Mouse (Mus musculus): Measurements from ENCODE around the gene Thrsp.
"Not testable (repeated sequence)": the region's sequence is repeated elsewhere in the genome, so short reads cannot be mapped to it uniquely, and the experiment has no call there.

The Thrsp gene

DNA sequence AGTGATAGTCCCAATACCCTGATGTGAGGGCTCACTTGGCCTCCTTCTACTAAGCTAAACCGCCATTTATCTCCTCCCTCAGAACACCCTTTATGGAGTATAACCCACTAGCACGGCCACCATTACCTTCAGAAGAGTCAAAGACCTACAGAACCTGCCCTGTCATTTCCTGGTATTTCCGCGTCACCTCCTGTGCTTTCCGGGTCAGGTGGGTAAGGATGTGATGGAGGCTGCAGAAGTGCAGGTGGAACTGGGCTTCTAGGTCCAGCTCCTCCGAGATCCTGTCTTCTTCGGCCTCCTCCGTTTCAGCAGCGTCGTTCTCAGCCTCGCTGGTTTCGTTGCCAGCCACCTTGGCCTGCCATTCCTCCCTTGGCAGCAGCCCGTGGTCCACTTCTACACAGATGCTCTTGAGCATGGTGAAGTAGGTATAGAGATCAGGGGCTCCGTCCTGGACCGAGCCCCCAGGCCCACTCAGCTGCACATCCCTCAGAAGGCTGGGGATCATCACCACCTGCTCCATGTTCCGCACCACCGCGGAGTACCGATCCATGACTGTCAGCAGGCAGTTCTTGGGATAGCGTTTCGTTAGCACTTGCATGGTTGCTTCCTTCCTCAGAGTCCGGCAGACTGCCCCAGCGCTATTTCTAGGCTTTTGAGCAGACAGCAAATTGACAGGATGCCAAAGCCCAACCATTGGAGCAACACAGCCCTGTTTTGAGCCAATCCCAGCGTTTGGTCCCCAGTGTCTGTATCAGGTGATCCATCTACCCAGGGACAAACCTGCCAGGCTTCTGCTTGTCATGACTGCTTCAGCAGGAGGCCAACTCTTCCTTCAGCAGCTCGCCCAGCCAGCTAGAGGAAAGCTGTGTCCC is at the start of gene Thrsp:
Gene Thrsp (minus strand): TSS at position 825 of the 872 bp plus-strand sequence.
- peak; percentile 85 to 88 for DNase-seq

- no peak for DNase-seq
These were observed 38.0 kb upstream of the Thrsp start for GRCm38 (mm10) chr7:97455577-97455976.

DNA sequence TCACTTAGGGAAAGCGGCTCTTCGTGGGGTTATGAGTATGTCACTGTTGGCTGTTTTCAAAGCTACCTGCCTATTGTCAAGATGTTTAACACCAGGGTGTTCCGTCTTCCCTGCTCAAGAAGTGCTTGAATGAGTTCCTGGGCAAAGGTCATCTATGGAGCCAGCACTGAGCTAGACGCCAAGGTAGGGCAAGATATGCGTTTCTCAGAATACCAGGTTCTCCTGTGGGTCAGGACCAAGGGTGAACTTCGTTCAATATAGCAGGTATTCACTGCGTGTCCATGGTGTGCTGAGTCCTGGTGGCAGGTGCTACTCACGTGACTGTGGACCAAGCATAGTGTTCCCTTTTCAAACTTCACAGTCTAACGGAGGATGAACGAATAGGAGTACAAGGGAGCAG is 37.3 kb upstream of the Thrsp start:
- peak in 1 of 2 experiments; percentile 35 for DNase-seq

DNA sequence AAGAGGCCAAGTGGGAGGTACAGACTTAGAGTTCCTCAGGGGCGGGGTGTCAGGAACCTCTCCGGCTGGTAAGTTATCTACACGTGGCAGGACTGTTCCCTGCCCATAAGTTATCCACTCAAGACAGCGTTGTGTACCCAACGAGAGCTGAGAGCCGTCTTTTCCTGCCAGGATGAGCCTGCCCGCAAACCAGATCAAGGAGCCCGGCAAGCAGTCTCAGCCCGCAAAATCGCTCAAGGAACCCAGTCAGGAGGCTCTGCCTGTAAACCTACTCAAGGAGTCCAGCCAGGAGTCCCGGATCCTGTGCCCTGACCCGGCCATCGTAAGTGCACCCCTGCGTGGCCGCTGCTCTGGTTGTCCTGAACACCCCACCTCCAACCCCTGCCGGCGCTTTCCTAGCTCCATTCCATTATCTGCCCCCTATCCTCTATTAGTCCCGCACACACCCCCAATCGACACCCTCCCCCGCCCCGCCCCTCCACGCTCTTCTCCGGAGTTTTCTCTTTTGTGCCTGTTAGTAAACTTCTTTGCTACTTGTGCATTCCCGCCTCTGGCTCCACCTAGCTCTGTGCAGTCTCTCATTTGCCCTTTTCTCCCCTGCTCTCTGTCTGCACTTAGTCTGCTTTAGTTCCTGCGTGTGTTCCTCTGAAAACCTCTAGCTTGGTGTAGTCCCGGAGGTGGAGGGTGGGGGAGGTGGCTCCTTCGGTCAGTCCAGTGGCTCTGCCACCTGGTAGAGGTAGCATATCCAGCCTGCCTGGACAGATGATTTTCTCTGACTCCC is 35.8 kb upstream of the Thrsp start:
- DNase-seq = peak; percentile 18 to 40

DNA sequence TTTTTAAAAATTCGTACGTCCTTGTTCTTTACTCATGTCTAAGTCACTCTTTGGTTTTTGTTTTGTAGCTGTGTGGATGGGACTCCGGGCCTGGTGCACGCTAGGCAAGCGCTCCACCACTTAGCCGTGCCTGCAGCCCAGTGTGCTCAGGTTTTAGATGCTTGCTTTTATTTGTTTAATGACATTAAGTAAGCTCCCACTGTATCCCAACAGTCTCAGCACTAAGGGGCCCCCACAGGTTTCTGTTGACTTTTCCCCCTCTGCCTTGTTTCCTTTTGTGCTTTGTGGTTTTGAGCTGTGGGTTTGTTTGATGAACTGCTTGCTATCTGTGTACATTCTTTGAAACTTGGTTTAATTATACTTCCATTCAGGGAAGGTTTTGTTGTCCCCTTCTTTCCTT is 34.7 kb upstream of the Thrsp start:
- DNase-seq = no peak

GRCm38 (mm10) chr7:97451023-97451422 is 33.5 kb upstream of the Thrsp start, which contains the start of gene Kctd14:
TSS of gene Kctd14 (plus strand) at chr7:97451323.
- not testable (repeated sequence) for DNase-seq

DNA sequence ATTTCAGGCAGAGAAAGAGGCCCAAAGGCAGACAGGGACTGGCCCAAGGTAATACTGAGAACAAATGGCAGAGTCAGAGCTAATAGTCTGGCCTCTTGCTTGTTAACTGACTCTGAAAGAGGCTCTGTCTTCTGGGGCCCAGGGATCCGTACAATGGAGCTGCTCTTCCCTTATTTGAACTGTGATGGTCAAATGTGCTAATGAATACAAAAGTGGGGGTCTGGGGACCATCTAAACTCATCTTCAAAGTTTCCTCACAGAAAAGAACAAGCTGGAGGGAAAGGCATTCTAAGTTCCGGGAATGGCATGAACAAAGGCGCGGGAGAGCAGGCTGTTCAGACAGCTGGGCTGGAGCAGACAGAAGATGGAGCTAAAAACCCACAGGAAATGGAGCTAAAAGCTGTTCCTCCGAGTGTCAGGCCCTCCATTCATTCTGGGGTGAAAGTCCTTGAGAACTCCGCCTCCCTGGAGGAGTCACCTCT is 29.6 kb upstream of the Thrsp start:
- peak; percentile 26 to 48 for DNase-seq

DNA sequence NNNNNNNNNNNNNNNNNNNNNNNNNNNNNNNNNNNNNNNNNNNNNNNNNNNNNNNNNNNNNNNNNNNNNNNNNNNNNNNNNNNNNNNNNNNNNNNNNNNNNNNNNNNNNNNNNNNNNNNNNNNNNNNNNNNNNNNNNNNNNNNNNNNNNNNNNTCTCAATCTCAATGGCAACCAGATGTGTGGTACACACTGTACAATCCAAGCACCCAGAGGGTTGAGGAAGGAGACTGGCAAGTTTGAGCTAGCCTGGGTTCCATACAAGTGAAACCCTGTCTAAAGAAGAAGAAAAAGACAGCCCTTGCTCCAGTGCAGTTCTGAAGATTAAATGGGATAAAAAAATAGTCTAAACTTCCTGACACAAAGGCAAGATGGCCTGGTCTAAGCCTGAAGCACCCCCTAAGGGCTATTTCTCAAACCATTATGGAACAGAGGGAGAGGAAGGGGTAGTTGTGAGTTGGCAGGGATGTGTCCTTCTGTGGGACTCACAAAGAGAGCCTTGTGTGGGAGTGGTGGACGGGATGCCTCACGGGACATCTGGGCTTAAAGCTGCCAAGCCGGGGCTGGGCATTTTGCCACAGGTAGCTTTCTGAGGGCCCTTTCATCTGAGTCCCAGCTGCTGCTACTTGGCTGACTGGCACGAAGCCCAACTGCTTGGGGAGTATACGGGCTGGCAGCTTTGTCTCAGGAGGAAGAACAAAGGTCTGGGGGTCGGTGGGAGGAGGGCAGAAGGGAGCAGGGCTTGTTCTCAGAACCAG is 28.8 kb upstream of the Thrsp start:
- peak; percentile 81 to 86 for DNase-seq

- no peak for DNase-seq
These were observed 21.5 kb upstream of the Thrsp start for GRCm38 (mm10) chr7:97438986-97439385.

- DNase-seq = no peak
These were observed 17.0 kb upstream of the Thrsp start for GRCm38 (mm10) chr7:97434517-97434916.

DNA sequence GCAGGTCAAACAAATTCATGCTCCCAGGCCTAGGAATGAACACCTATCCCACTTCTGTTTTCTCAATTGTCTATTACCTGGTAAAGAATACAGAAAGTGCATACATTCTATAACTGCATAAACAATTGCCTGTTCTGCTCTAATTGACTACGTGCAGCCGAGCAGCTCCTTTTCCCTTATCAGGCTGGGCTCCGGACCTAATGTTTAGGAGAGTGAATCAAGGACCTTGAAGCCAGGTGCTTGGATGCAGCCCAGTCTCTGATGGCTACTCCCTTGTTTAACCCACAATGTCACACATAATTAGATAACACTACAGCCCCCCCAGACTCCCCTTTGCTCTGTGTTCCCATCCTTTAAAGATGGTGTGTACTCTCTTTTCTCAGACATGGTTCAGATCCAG is 16.0 kb upstream of the Thrsp start:
- DNase-seq = not testable (repeated sequence)

DNA sequence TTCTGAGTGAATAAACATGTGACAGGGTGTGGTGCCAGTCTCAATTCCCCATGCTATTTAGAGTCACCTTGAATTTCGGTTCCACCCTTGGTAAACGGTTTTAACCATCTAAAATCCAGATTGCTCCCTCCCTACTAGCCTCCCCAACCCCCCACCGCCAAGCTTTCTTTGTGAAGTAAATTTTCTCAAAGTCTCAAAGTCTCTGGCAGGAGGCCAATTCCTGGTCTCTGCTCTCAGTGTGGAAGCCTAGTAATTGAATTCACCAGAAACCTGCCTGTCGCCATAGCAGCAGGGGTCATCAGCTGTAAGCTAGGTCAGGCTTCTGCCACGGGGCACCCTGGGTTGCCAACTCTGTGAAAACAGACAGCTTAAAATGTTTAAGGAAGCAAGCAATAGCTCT is 12.2 kb upstream of the Thrsp start:
- peak; percentile 35 to 55 for DNase-seq

- DNase-seq = no peak
These were observed 10.4 kb upstream of the Thrsp start for GRCm38 (mm10) chr7:97427778-97428420.

- no peak for DNase-seq
These were observed 9.8 kb upstream of the Thrsp start for GRCm38 (mm10) chr7:97427296-97427695.

- DNase-seq = no peak
These were observed 9.0 kb upstream of the Thrsp start for GRCm38 (mm10) chr7:97426566-97426965.

GRCm38 (mm10) chr7:97424621-97425245 is 7.2 kb upstream of the Thrsp start:
- peak; percentile 72 to 91 for DNase-seq

GRCm38 (mm10) chr7:97423754-97424153 is 6.2 kb upstream of the Thrsp start:
- peak; percentile 66 to 67 for DNase-seq

DNA sequence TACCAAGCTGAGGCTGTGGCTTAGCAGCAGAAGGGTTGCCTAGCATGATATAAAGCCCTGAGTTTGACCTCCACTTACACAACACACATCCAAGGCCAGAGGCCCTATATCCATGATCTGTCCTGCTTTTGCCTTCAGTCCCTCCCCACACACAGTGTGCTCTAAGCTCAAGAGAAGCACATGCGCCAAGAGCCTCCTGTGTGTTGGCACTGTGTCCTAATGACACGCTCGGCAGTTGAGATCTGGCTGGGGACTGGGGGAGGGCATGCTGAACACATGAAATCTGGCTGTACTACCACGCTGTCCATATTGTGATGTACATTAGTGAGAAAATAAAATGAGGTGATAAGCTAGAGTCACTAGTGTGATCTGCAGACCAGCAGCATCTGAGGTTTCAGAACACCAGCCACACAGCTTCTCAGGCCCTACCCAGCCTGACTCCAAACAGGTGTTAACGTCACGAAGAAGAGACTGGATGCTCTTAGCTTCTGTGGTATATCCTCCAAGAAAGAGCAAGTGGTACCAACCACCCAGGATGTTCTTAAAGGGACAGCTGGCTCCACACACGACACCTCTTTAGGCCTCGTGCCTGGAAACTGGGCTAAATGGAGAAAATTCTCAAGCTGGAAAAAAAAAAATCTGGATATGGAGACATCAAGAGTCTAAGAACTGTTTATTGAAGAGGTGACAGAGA is 3.6 kb upstream of the Thrsp start:
- DNase-seq = no peak

DNA sequence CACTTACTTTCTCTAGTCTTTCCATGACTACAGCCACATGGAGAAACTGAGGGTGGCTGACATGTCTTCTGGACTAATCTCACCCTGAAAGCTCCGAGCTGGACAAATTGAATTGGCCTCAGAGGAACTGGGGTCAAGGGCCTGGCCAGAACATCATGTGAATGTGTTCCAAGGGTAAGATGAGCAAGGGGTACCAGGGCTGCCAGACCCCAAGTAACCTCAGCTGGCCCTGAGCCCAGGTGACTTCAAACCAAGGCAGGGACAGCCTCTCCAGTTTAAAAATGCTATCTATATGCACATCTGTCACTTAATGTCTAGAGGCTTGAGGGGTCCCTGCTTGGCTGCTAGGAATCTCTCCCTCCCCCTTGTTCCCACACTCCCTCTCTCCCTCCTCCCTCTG is 2.9 kb upstream of the Thrsp start:
- no peak for DNase-seq

DNA sequence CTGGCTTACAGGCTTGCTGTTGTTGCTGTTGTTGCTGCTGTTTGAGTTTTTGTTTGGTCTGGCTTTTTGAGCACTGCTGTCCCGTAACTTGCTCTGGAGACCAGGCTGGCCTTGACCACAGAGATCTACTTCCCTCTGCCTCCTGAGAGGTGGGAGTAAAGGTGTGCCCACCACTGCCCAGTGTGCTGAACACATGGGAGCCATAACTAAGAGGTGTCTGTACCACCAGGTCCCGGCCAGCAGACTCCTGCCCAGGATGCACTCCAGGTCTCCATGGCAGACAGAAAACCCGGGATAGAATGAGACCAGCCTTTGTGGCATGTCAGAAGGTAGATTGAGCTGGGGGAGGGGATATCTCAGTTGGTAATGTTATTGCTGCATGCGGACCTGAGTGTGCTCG is 1.6 kb upstream of the Thrsp start:
- no peak for DNase-seq

DNA sequence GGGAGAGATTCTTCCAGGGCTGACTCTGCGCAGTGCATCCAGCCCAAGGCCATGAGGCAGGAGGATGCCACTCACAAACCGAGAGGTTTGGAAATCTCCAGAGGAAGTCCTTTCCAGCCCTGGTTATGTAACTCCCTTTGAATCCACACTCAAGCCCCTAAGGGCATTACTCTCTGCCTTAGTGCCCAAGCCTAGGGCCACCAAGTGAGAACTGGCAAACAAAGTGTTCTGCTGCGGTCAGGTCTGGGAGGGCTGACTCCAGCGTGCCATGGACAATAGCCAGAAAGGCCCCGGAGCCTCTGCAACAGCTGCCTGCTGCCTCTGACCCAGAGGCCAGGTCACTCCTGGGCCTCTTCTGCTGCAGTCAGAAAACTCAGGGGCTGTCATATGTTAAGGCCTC is 1.2 kb upstream of the Thrsp start:
- DNase-seq = peak; percentile 37 to 39

All from kidney, adult 8-10 months (tissue).